Mouse (Mus musculus) kidney, adult 2 months (tissue): ENCODE results near the gene Ankrd52.

Experiments
- CTCF ChIP-seq: fragments of 200-500 bp; conservative IDR thresholded peaks from 2 replicates; pipeline ENCODE4 v1.5.1; 2011; ENCODE audit warnings: low read depth, mild to moderate bottlenecking, control low read depth, low read length, moderate library complexity, mixed read lengths; ENCODE audit not compliant: insufficient read depth, insufficient read length
- POLR2A ChIP-seq: fragments of 200-500 bp; IDR thresholded peaks from one replicate; pipeline ENCODE4 v1.6.1; 2011; ENCODE audit warnings: low read depth, low read length, control low read depth

GRCm38 (mm10) chr10:128412558-128412957 lies 35.6 kb downstream of the Ankrd52 start:
- TF ChIP-seq CTCF (no peak), POLR2A (no peak)
